Mouse (Mus musculus) lung, embryonic 16.5 days (tissue): Measurements from ENCODE around the gene Ctsa. TPM values are rescaled to one million over a fixed set of nuclear protein-coding genes. Genes with fewer than 3 reads are reported as not detected.

Experiments
- polyA plus RNA-seq: library from polyadenylated mRNA; unstranded; fragments of >200 nt; fragmentation: Nextera tagmentation; extraction: Ambion mirVana; gene quantifications from 2 replicates; pipeline ENCODE4 v1.2.1, GENCODE M21; 2015

Gene Ctsa
- polyA plus RNA-seq, 1 experiment from 2014 or later: 156 TPM

Other genes starting within 250 kb of the Ctsa start
- gene Wfdc6a, start 247.4 kb upstream of the Ctsa start, polyA plus RNA-seq: 0.92 and 1.4 TPM in 2 replicates
- gene Eppin, start 239.3 kb upstream of the Ctsa start, polyA plus RNA-seq: not detected in 2 replicates
- gene Wfdc6b, start 219.4 kb upstream of the Ctsa start, polyA plus RNA-seq: not detected in 2 replicates
- not detected in 2 replicates for gene Wfdc8, start 219.2 kb upstream of the Ctsa start, polyA plus RNA-seq
- gene Wfdc16, start 194.1 kb upstream of the Ctsa start, polyA plus RNA-seq: not detected in 2 replicates
- gene Wfdc10, start 176.8 kb upstream of the Ctsa start, polyA plus RNA-seq: 0.50 TPM in 1 of 2 replicates, not detected in the other
- not detected in 2 replicates for gene Wfdc9, start 176.3 kb upstream of the Ctsa start, polyA plus RNA-seq
- not detected in 2 replicates for gene Wfdc11, start 158.8 kb upstream of the Ctsa start, polyA plus RNA-seq
- 0.20 and 0.46 TPM in 2 replicates for gene Wfdc13, start 147.8 kb upstream of the Ctsa start, polyA plus RNA-seq
- not detected in 2 replicates for gene Spint4, start 134.4 kb upstream of the Ctsa start, polyA plus RNA-seq
- gene Spint5, start 117.6 kb upstream of the Ctsa start, polyA plus RNA-seq: not detected in 2 replicates
- 2.0 and 2.9 TPM in 2 replicates for gene Wfdc3, start 86.9 kb upstream of the Ctsa start, polyA plus RNA-seq
- 61.3 and 71.9 TPM in 2 replicates for gene Dnttip1, start 86.9 kb upstream of the Ctsa start, polyA plus RNA-seq
- 494 and 533 TPM in 2 replicates for gene Ube2c, start 63.0 kb upstream of the Ctsa start, polyA plus RNA-seq
- gene Tnnc2, start 52.9 kb upstream of the Ctsa start, polyA plus RNA-seq: 27.9 and 94.5 TPM in 2 replicates
- 23.9 and 30.6 TPM in 2 replicates for gene Snx21, start 47.0 kb upstream of the Ctsa start, polyA plus RNA-seq
- 21.9 and 24.5 TPM in 2 replicates for gene Acot8, start 28.0 kb upstream of the Ctsa start, polyA plus RNA-seq
- gene Zswim3, start 27.8 kb upstream of the Ctsa start, polyA plus RNA-seq: 7.9 and 8.9 TPM in 2 replicates
- gene Zswim1, start 10.2 kb upstream of the Ctsa start, polyA plus RNA-seq: 16.6 and 16.9 TPM in 2 replicates
- not detected in 2 replicates for gene Spata25, start 4.3 kb upstream of the Ctsa start, polyA plus RNA-seq
- 7.1 and 7.8 TPM in 2 replicates for gene Neurl2, start 583 bp downstream of the Ctsa start, polyA plus RNA-seq
- 193 and 203 TPM in 2 replicates for gene Pltp, start 24.8 kb downstream of the Ctsa start, polyA plus RNA-seq
- 75.3 and 75.8 TPM in 2 replicates for gene Pcif1, start 46.4 kb downstream of the Ctsa start, polyA plus RNA-seq
- gene Zfp335, start 78.9 kb downstream of the Ctsa start, polyA plus RNA-seq: 14.3 and 14.6 TPM in 2 replicates
- gene Mmp9, start 107.9 kb downstream of the Ctsa start, polyA plus RNA-seq: 2.0 and 7.8 TPM in 2 replicates
- 0.47 and 0.53 TPM in 2 replicates for gene Slc12a5, start 127.9 kb downstream of the Ctsa start, polyA plus RNA-seq
- gene Ncoa5, start 202.0 kb downstream of the Ctsa start, polyA plus RNA-seq: 64.3 and 64.4 TPM in 2 replicates
- 41.7 and 41.9 TPM in 2 replicates for gene Cd40, start 222.8 kb downstream of the Ctsa start, polyA plus RNA-seq